Mouse (Mus musculus): Measurements from ENCODE around the gene Btg1.

The Btg1 gene

GRCm38 (mm10) chr10:96662976-96663375, 46.2 kb downstream of the Btg1 start:
- in situ Hi-C loops (cut with MboI), result no loop called here

GRCm38 (mm10) chr10:96663739-96664430, 47.1 kb downstream of the Btg1 start:
- in situ Hi-C loops (cut with MboI), result no loop called here
